Mouse (Mus musculus): ENCODE data around the gene Hps6. TPM values are rescaled to one million over a fixed set of nuclear protein-coding genes. Genes with fewer than 3 reads are reported as not detected.
"Not testable (repeated sequence)": the region's sequence is repeated elsewhere in the genome, so short reads cannot be mapped to it uniquely, and the experiment has no call there.

The Hps6 gene
- polyA plus RNA-seq (2015; fragmentation: Nextera tagmentation; extraction: Ambion mirVana): 7.4 and 8.5 TPM in 2 replicates

GRCm38 (mm10) chr19:46003371-46004226, at the start of gene Hps6:
TSS of gene Hps6 (plus strand) at chr19:46003508.
- Histone ChIP-seq H3K36me3 (ENCODE audit: control insufficient read depth, insufficient read depth) (0 out of 2 replicates have a peak, but pooled peaks cover 5% of the 10 kb centered on the region), H3K4me1 (ENCODE audit: control insufficient read depth, insufficient read depth, low read length) (peaks cover 8% of the 10 kb centered on the region), H3K9ac (ENCODE audit: low read length) (peak within 1 kb of the TSS; percentile 91), H3K27ac (ENCODE audit: low read length) (peak within 1 kb of the TSS; percentile 78), H3K27me3 (ENCODE audit: control insufficient read depth, insufficient read depth, low read length) (no peaks in the 10 kb centered on the region), H3K4me2 (ENCODE audit: low read depth, low read length) (peak within 1 kb of the TSS; percentile 96), H3K9me3 (replicated peaks; ENCODE audit: control insufficient read depth, low read length) (peaks cover 4% of the 10 kb centered on the region; the same call in 1 of the 2 replicates), H3K4me3 (ENCODE audit: low read length) (peak within 1 kb of the TSS; percentile 86)
- peak; percentile 93 for ATAC-seq (replicated peaks; ENCODE audit: extremely low read depth, insufficient read depth, low FRiP score)
- 1% methylated on average over 70 of the region's 70 CpGs for WGBS

GRCm38 (mm10) chr19:45956736-45957135, 46.6 kb upstream of the Hps6 start:
- H3K27me3 ChIP-seq (ENCODE audit: control insufficient read depth, insufficient read depth, low read length): no peaks in the 10 kb centered on the region
- ATAC-seq (replicated peaks; ENCODE audit: extremely low read depth, insufficient read depth, low FRiP score): no peak
- H3K4me3 ChIP-seq (ENCODE audit: low read length): no peak overlapping the region
- no peaks in the 10 kb centered on the region for H3K4me1 ChIP-seq (ENCODE audit: control insufficient read depth, insufficient read depth, low read length)
- no peak overlapping the region for H3K9ac ChIP-seq (ENCODE audit: low read length)
- no peak overlapping the region for H3K27ac ChIP-seq (ENCODE audit: low read length)
- 88% methylated on average over 7 of the region's 7 CpGs for WGBS
- no peaks in the 10 kb centered on the region for H3K9me3 ChIP-seq (replicated peaks; ENCODE audit: control insufficient read depth, low read length)
- peaks cover 22% of the 10 kb centered on the region for H3K36me3 ChIP-seq (ENCODE audit: control insufficient read depth, insufficient read depth)
- H3K4me2 ChIP-seq (ENCODE audit: low read depth, low read length): no peak overlapping the region

- no peak overlapping the region for H3K27ac ChIP-seq (ENCODE audit: low read length)
- H3K4me1 ChIP-seq (ENCODE audit: control insufficient read depth, insufficient read depth, low read length): no peaks in the 10 kb centered on the region
- H3K27me3 ChIP-seq (ENCODE audit: control insufficient read depth, insufficient read depth, low read length): no peaks in the 10 kb centered on the region
- ATAC-seq (replicated peaks; ENCODE audit: extremely low read depth, insufficient read depth, low FRiP score): no peak
- H3K4me3 ChIP-seq (ENCODE audit: low read length): no peak overlapping the region
- H3K9me3 ChIP-seq (replicated peaks; ENCODE audit: control insufficient read depth, low read length): no peaks in the 10 kb centered on the region
- no peak overlapping the region for H3K9ac ChIP-seq (ENCODE audit: low read length)
- peaks cover 26% of the 10 kb centered on the region for H3K36me3 ChIP-seq (ENCODE audit: control insufficient read depth, insufficient read depth)
- H3K4me2 ChIP-seq (ENCODE audit: low read depth, low read length): no peak overlapping the region
- WGBS: 45% methylated on average over 5 of the region's 5 CpGs
Measured at GRCm38 (mm10) chr19:45960770-45961169, 42.5 kb upstream of the Hps6 start.

GRCm38 (mm10) chr19:45984379-45984778, 18.9 kb upstream of the Hps6 start:
- ATAC-seq (replicated peaks; ENCODE audit: extremely low read depth, insufficient read depth, low FRiP score): no peak
- no peaks in the 10 kb centered on the region for H3K9me3 ChIP-seq (replicated peaks; ENCODE audit: control insufficient read depth, low read length)
- H3K4me2 ChIP-seq (ENCODE audit: low read depth, low read length): no peak overlapping the region
- no peak overlapping the region for H3K27ac ChIP-seq (ENCODE audit: low read length)
- H3K9ac ChIP-seq (ENCODE audit: low read length): no peak overlapping the region
- no peak overlapping the region for H3K4me3 ChIP-seq (ENCODE audit: low read length)
- H3K36me3 ChIP-seq (ENCODE audit: control insufficient read depth, insufficient read depth): 0 out of 2 replicates have a peak, but pooled peaks cover 3% of the 10 kb centered on the region
- H3K4me1 ChIP-seq (ENCODE audit: control insufficient read depth, insufficient read depth, low read length): no peaks in the 10 kb centered on the region
- H3K27me3 ChIP-seq (ENCODE audit: control insufficient read depth, insufficient read depth, low read length): no peaks in the 10 kb centered on the region

GRCm38 (mm10) chr19:45988238-45988637, 15.1 kb upstream of the Hps6 start:
- Histone ChIP-seq H3K4me1 (ENCODE audit: control insufficient read depth, insufficient read depth, low read length) (no peaks in the 10 kb centered on the region), H3K27ac (ENCODE audit: low read length) (no peak overlapping the region), H3K4me3 (ENCODE audit: low read length) (no peak overlapping the region), H3K9ac (ENCODE audit: low read length) (no peak overlapping the region), H3K4me2 (ENCODE audit: low read depth, low read length) (no peak overlapping the region), H3K27me3 (ENCODE audit: control insufficient read depth, insufficient read depth, low read length) (no peaks in the 10 kb centered on the region), H3K36me3 (ENCODE audit: control insufficient read depth, insufficient read depth) (no peaks in the 10 kb centered on the region), H3K9me3 (replicated peaks; ENCODE audit: control insufficient read depth, low read length) (no peaks in the 10 kb centered on the region)
- WGBS: 85% methylated on average over 3 of the region's 3 CpGs
- ATAC-seq (replicated peaks; ENCODE audit: extremely low read depth, insufficient read depth, low FRiP score): no peak

GRCm38 (mm10) chr19:45991171-45991570, 12.1 kb upstream of the Hps6 start:
- Histone ChIP-seq H3K9me3 (replicated peaks; ENCODE audit: control insufficient read depth, low read length) (no peaks in the 10 kb centered on the region), H3K4me3 (ENCODE audit: low read length) (no peak overlapping the region), H3K27me3 (ENCODE audit: control insufficient read depth, insufficient read depth, low read length) (no peaks in the 10 kb centered on the region), H3K4me1 (ENCODE audit: control insufficient read depth, insufficient read depth, low read length) (no peaks in the 10 kb centered on the region), H3K4me2 (ENCODE audit: low read depth, low read length) (no peak overlapping the region), H3K36me3 (ENCODE audit: control insufficient read depth, insufficient read depth) (no peaks in the 10 kb centered on the region), H3K27ac (ENCODE audit: low read length) (no peak overlapping the region), H3K9ac (ENCODE audit: low read length) (no peak overlapping the region)
- no peak for ATAC-seq (replicated peaks; ENCODE audit: extremely low read depth, insufficient read depth, low FRiP score)
- 88% methylated on average over 3 of the region's 3 CpGs for WGBS

- H3K4me1 ChIP-seq (ENCODE audit: control insufficient read depth, insufficient read depth, low read length); ATAC-seq (replicated peaks; ENCODE audit: extremely low read depth, insufficient read depth, low FRiP score); H3K4me2 ChIP-seq (ENCODE audit: low read depth, low read length); H3K36me3 ChIP-seq (ENCODE audit: control insufficient read depth, insufficient read depth); H3K27me3 ChIP-seq (ENCODE audit: control insufficient read depth, insufficient read depth, low read length); H3K4me3 ChIP-seq (ENCODE audit: low read length); H3K9ac ChIP-seq (ENCODE audit: low read length); H3K9me3 ChIP-seq (replicated peaks; ENCODE audit: control insufficient read depth, low read length); H3K27ac ChIP-seq (ENCODE audit: low read length): not testable (repeated sequence)
- 88% methylated on average over 6 of the region's 6 CpGs for WGBS
Measured at GRCm38 (mm10) chr19:45993441-45993840, 9.9 kb upstream of the Hps6 start.

GRCm38 (mm10) chr19:45993981-45994737, 9.1 kb upstream of the Hps6 start:
- Histone ChIP-seq H3K4me3 (ENCODE audit: low read length) (no peak overlapping the region), H3K9ac (ENCODE audit: low read length) (no peak overlapping the region)
- WGBS: 95% methylated on average over 13 of the region's 13 CpGs

GRCm38 (mm10) chr19:45997365-45997764, 5.9 kb upstream of the Hps6 start:
- peak overlapping the region; percentile 96 for H3K27ac ChIP-seq (ENCODE audit: low read length)
- WGBS: 64% methylated on average over 5 of the region's 5 CpGs
- H3K27me3 ChIP-seq (ENCODE audit: control insufficient read depth, insufficient read depth, low read length): no peaks in the 10 kb centered on the region
- H3K9me3 ChIP-seq (replicated peaks; ENCODE audit: control insufficient read depth, low read length): no peaks in the 10 kb centered on the region
- H3K9ac ChIP-seq (ENCODE audit: low read length): peak overlapping the region; percentile 97
- H3K36me3 ChIP-seq (ENCODE audit: control insufficient read depth, insufficient read depth): no peaks in the 10 kb centered on the region
- peaks cover 7% of the 10 kb centered on the region for H3K4me1 ChIP-seq (ENCODE audit: control insufficient read depth, insufficient read depth, low read length)
- no peak for ATAC-seq (replicated peaks; ENCODE audit: extremely low read depth, insufficient read depth, low FRiP score)
- H3K4me2 ChIP-seq (ENCODE audit: low read depth, low read length): peak overlapping the region; percentile 88
- peak overlapping the region; percentile 82 for H3K4me3 ChIP-seq (ENCODE audit: low read length)

More at GRCm38 (mm10) chr19:45993981-45994737, 9.1 kb upstream of the Hps6 start:
- ATAC-seq (replicated peaks; ENCODE audit: extremely low read depth, insufficient read depth, low FRiP score): no peak
- no peak overlapping the region for H3K27ac ChIP-seq (ENCODE audit: low read length)
- peaks cover 7% of the 10 kb centered on the region for H3K4me1 ChIP-seq (ENCODE audit: control insufficient read depth, insufficient read depth, low read length)
- no peaks in the 10 kb centered on the region for H3K9me3 ChIP-seq (replicated peaks; ENCODE audit: control insufficient read depth, low read length)
- H3K27me3 ChIP-seq (ENCODE audit: control insufficient read depth, insufficient read depth, low read length): no peaks in the 10 kb centered on the region
- no peak overlapping the region for H3K4me2 ChIP-seq (ENCODE audit: low read depth, low read length)
- H3K36me3 ChIP-seq (ENCODE audit: control insufficient read depth, insufficient read depth): no peaks in the 10 kb centered on the region

Measured in heart, embryonic 16.5 days (tissue).